Mouse (Mus musculus) neural tube, embryonic 12.5 days (tissue): ENCODE results near the gene Zwint. TPM values are rescaled to one million over a fixed set of nuclear protein-coding genes. Genes with fewer than 3 reads are reported as not detected.

ENCODE experiments used
- ATAC-seq: fragments of 200-750 bp; cut with Nextera tagmentation; 2 replicates; pipeline ENCODE4 v1.8.0; 2017; ENCODE audit warnings: low read depth, mild to moderate bottlenecking, moderate TSS enrichment, moderate library complexity; ENCODE audit not compliant: low FRiP score
- H3K27ac ChIP-seq: fragments of 300-500 bp; sonication (generic); 2 replicates; pipeline ENCODE4 v1.5.1; 2016
- H3K27me3 ChIP-seq: fragments of 300-500 bp; sonication (generic); replicated peaks from 2 replicates; pipeline ENCODE4 v1.6.1; 2016; ENCODE audit warnings: mild to moderate bottlenecking
- H3K36me3 ChIP-seq: fragments of 300-500 bp; sonication (generic); 2 replicates; pipeline ENCODE4 v1.6.1; 2016; ENCODE audit warnings: mild to moderate bottlenecking
- H3K4me1 ChIP-seq: fragments of 300-500 bp; sonication (generic); 2 replicates; pipeline ENCODE4 v1.6.1; 2016
- H3K4me2 ChIP-seq: fragments of 300-500 bp; sonication (generic); replicated peaks from 2 replicates; pipeline ENCODE4 v1.6.1; 2016; ENCODE audit warnings: mild to moderate bottlenecking
- H3K4me3 ChIP-seq: fragments of 300-500 bp; sonication (generic); 2 replicates; pipeline ENCODE4 v1.5.1; 2016
- H3K9ac ChIP-seq: fragments of 300-500 bp; sonication (generic); 2 replicates; pipeline ENCODE4 v1.6.1; 2016; ENCODE audit warnings: mild to moderate bottlenecking
- H3K9me3 ChIP-seq: fragments of 300-500 bp; sonication (generic); 2 replicates; pipeline ENCODE4 v1.6.1; 2016; ENCODE audit warnings: mild to moderate bottlenecking
- WGBS: fragments of 180-500 bp; shearing (Covaris S2); methylation state at CpG from one replicate; pipeline ENCODE4 v1.1.7; 2016; 5-methylcytosine and 5-hydroxymethylcytosine counted together
- polyA plus RNA-seq: library from polyadenylated mRNA; unstranded; fragments of >200 nt; fragmentation: Nextera tagmentation; extraction: Ambion mirVana; gene quantifications from 2 replicates; pipeline ENCODE4 v1.2.1, GENCODE M21; 2016

Gene Zwint
- polyA plus RNA-seq, 1 experiment from 2014 or later, result 419 TPM

DNA sequence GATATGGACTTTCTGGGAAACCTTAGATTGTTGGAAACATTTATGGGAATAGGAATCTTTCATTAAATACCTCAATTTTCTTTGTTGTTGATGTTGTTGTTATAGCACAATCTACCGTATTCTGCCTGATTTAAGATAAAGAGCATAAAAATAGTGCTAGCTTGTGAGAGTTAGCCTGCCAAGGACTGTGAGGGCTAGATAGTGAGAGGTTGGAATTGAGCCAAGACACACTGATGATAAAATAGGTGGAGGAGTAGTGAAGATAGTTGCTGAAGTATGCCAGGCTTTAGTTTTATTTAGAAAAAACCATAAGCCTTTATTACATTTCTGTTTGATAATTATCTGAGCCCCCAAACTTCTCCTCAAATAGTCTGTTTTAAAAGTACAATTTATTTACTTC, 14.4 kb downstream of the Zwint start:
- H3K9ac ChIP-seq, result no peak overlapping the region
- no peak overlapping the region for H3K4me2 ChIP-seq
- H3K4me1 ChIP-seq, result no peaks in the 10 kb centered on the region
- no peaks in the 10 kb centered on the region for H3K9me3 ChIP-seq
- no peaks in the 10 kb centered on the region for H3K27me3 ChIP-seq
- no peak overlapping the region for H3K27ac ChIP-seq
- H3K4me3 ChIP-seq, result no peak overlapping the region
- 92% methylated on average over 1 of the region's 1 CpGs for WGBS
- no peak for ATAC-seq
- peaks cover 32% of the 10 kb centered on the region for H3K36me3 ChIP-seq

GRCm38 (mm10) chr10:72675971-72676370, 21.3 kb downstream of the Zwint start:
- no peak overlapping the region for H3K27ac ChIP-seq
- peaks cover 9% of the 10 kb centered on the region for H3K36me3 ChIP-seq
- H3K9me3 ChIP-seq, result no peaks in the 10 kb centered on the region
- H3K4me3 ChIP-seq, result no peak overlapping the region
- H3K27me3 ChIP-seq, result no peaks in the 10 kb centered on the region
- WGBS, result 92% methylated on average over 6 of the region's 6 CpGs
- H3K4me2 ChIP-seq, result no peak overlapping the region
- H3K4me1 ChIP-seq, result no peaks in the 10 kb centered on the region
- H3K9ac ChIP-seq, result no peak overlapping the region
- no peak for ATAC-seq

GRCm38 (mm10) chr10:72676550-72676949, 21.9 kb downstream of the Zwint start:
- Histone ChIP-seq H3K9ac (no peak overlapping the region), H3K27ac (no peak overlapping the region), H3K4me2 (no peak overlapping the region), H3K27me3 (no peaks in the 10 kb centered on the region), H3K9me3 (no peaks in the 10 kb centered on the region), H3K4me3 (no peak overlapping the region), H3K36me3 (peaks cover 9% of the 10 kb centered on the region), H3K4me1 (no peaks in the 10 kb centered on the region)
- ATAC-seq, result no peak
- 97% methylated on average over 1 of the region's 1 CpGs for WGBS

GRCm38 (mm10) chr10:72679086-72679485, 24.4 kb downstream of the Zwint start:
- H3K27ac ChIP-seq, result no peak overlapping the region
- H3K9me3 ChIP-seq, result no peaks in the 10 kb centered on the region
- ATAC-seq, result no peak
- H3K4me3 ChIP-seq, result no peak overlapping the region
- WGBS, result 91% methylated on average over 4 of the region's 4 CpGs
- no peaks in the 10 kb centered on the region for H3K27me3 ChIP-seq
- H3K4me2 ChIP-seq, result no peak overlapping the region
- H3K9ac ChIP-seq, result no peak overlapping the region
- peaks cover 6% of the 10 kb centered on the region for H3K36me3 ChIP-seq
- H3K4me1 ChIP-seq, result no peaks in the 10 kb centered on the region

DNA sequence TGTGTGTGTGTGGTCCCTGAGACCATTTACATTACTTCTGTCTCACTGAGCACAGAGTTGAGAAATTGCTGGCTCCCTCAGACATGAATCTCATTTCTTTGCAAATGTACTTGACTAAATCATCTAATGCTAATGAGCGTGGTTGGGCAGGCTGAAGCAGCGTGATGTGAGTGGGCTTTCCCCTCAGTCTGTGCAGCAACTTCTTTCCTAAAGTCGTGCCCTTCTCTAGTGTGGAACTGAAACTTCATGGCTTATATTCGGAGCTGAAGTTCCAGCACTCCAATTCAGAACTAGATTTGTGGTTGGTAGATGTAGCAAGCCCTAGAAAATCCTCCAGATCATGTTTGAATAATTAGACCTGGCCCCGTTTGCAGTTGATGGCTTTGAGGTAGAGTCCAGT, 46.4 kb downstream of the Zwint start:
- no peak for ATAC-seq
- H3K4me3 ChIP-seq, result no peak overlapping the region
- H3K36me3 ChIP-seq, result no peaks in the 10 kb centered on the region
- H3K4me2 ChIP-seq, result no peak overlapping the region
- H3K27ac ChIP-seq, result no peak overlapping the region
- no peaks in the 10 kb centered on the region for H3K27me3 ChIP-seq
- no peak overlapping the region for H3K9ac ChIP-seq
- no peaks in the 10 kb centered on the region for H3K4me1 ChIP-seq
- 84% methylated on average over 5 of the region's 5 CpGs for WGBS
- no peaks in the 10 kb centered on the region for H3K9me3 ChIP-seq

DNA sequence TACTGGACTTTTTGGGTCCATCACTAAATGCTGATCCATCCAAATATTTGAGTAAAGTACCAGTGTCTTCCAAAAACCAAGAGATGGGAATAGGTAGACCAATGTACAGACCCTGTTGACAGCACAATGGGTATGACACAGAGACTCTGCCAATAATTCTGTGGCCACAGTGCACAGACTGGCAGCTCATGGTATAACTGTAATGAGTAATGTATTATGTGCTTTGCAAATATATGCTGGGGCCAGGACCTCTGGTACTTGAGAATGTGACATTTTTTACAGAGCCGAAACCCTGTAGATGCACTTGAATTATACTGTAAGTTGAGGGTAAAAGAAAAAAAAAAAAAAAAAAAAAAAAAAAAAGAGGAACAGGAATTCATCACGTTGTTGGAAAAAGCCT, 59.1 kb downstream of the Zwint start:
- ATAC-seq, result no peak
- H3K36me3 ChIP-seq, result no peaks in the 10 kb centered on the region
- no peak overlapping the region for H3K27ac ChIP-seq
- no peaks in the 10 kb centered on the region for H3K9me3 ChIP-seq
- H3K4me3 ChIP-seq, result no peak overlapping the region
- no peak overlapping the region for H3K9ac ChIP-seq
- H3K4me2 ChIP-seq, result no peak overlapping the region
- no peaks in the 10 kb centered on the region for H3K27me3 ChIP-seq
- 77% methylated on average over 2 of the region's 2 CpGs for WGBS
- H3K4me1 ChIP-seq, result no peaks in the 10 kb centered on the region
